Mouse (Mus musculus): ENCODE data around the gene Lrrc47. TPM values are rescaled to one million over a fixed set of nuclear protein-coding genes. Genes with fewer than 3 reads are reported as not detected.
A peak's percentile ranks its signal among the peaks of the same experiment; 100 is the strongest.

Gene Lrrc47
- 15.2 and 18.6 TPM in 2 replicates for polyA plus RNA-seq (2014; fragmentation: Nextera tagmentation; extraction: Ambion mirVana)

DNA sequence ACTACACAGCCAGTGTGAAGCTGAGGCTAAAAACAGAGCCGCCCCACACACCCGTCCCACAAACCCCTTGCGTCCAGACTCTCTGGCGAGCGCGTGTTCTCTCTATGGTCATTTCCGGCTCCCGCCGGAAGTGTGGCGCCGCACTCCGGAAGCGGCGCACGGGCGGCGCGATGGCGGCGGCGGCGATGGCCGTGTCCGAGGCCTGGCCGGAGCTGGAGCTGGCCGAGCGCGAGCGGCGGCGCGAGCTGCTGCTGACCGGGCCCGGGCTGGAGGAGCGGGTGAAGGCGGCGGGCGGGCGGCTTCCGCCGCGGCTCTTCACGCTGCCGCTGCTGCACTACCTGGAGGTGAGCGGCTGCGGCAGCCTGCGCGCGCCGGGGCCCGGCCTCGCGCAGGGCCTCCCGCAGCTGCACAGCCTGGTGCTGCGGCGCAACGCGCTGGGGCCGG lies at the start of gene Lrrc47:
Gene Lrrc47 (plus strand): TSS at position 86 of the 444 bp plus-strand sequence.
- DNase-seq (ENCODE audit: low spot score), result peak; percentile 88
- peak; percentile 93 for ATAC-seq (ENCODE audit: insufficient read depth, low FRiP score, low TSS enrichment)
- H3K4me2 ChIP-seq (ENCODE audit: low read depth), result peak within 1 kb of the TSS; percentile 96
- peaks cover 5% of the 10 kb centered on the region; the same call in 1 of the 2 replicates for H3K36me3 ChIP-seq (ENCODE audit: control insufficient read depth, insufficient read depth, low read length)
- H3K4me3 ChIP-seq (ENCODE audit: low read depth, low read length), result peak within 1 kb of the TSS; percentile 97
- WGBS, result 0% methylated on average over 48 of the region's 59 CpGs
- no peaks in the 10 kb centered on the region for H3K9me3 ChIP-seq (ENCODE audit: control insufficient read depth, low read length)
- H3K27me3 ChIP-seq (ENCODE audit: control insufficient read depth, insufficient read depth, low read length), result no peaks in the 10 kb centered on the region
- H3K4me1 ChIP-seq (ENCODE audit: control insufficient read depth, insufficient read depth, low read length), result peaks cover 9% of the 10 kb centered on the region
- peak within 1 kb of the TSS; percentile 93 for H3K9ac ChIP-seq (ENCODE audit: low read length)
- no peak within 1 kb of the TSS for H3K27ac ChIP-seq (ENCODE audit: low read depth, low read length)

GRCm38 (mm10) chr4:153962631-153963030 lies 48.9 kb upstream of the Lrrc47 start:
- no peak overlapping the region for H3K9ac ChIP-seq (ENCODE audit: low read length)
- ATAC-seq (ENCODE audit: insufficient read depth, low FRiP score, low TSS enrichment) (no peak), DNase-seq (ENCODE audit: low spot score) (no peak)
- peaks cover 7% of the 10 kb centered on the region; the same call in 1 of the 2 replicates for H3K4me1 ChIP-seq (ENCODE audit: control insufficient read depth, insufficient read depth, low read length)
- no peak overlapping the region for H3K4me3 ChIP-seq (ENCODE audit: low read depth, low read length)
- WGBS, result 90% methylated on average over 7 of the region's 7 CpGs
- peaks cover 12% of the 10 kb centered on the region for H3K36me3 ChIP-seq (ENCODE audit: control insufficient read depth, insufficient read depth, low read length)
- H3K27me3 ChIP-seq (ENCODE audit: control insufficient read depth, insufficient read depth, low read length), result no peaks in the 10 kb centered on the region
- no peak overlapping the region for H3K4me2 ChIP-seq (ENCODE audit: low read depth)
- H3K9me3 ChIP-seq (ENCODE audit: control insufficient read depth, low read length), result no peaks in the 10 kb centered on the region
- H3K27ac ChIP-seq (ENCODE audit: low read depth, low read length), result no peak overlapping the region

GRCm38 (mm10) chr4:153966651-153967050 lies 44.9 kb upstream of the Lrrc47 start:
- 91% methylated on average over 5 of the region's 5 CpGs for WGBS
- Histone ChIP-seq H3K27me3 (ENCODE audit: control insufficient read depth, insufficient read depth, low read length) (no peaks in the 10 kb centered on the region), H3K27ac (ENCODE audit: low read depth, low read length) (no peak overlapping the region), H3K4me3 (ENCODE audit: low read depth, low read length) (no peak overlapping the region), H3K9ac (ENCODE audit: low read length) (no peak overlapping the region), H3K4me2 (ENCODE audit: low read depth) (no peak overlapping the region), H3K36me3 (ENCODE audit: control insufficient read depth, insufficient read depth, low read length) (peaks cover 3% of the 10 kb centered on the region), H3K9me3 (ENCODE audit: control insufficient read depth, low read length) (no peaks in the 10 kb centered on the region), H3K4me1 (ENCODE audit: control insufficient read depth, insufficient read depth, low read length) (no peaks in the 10 kb centered on the region)
- DNase-seq (ENCODE audit: low spot score) (no peak), ATAC-seq (ENCODE audit: insufficient read depth, low FRiP score, low TSS enrichment) (no peak)

DNA sequence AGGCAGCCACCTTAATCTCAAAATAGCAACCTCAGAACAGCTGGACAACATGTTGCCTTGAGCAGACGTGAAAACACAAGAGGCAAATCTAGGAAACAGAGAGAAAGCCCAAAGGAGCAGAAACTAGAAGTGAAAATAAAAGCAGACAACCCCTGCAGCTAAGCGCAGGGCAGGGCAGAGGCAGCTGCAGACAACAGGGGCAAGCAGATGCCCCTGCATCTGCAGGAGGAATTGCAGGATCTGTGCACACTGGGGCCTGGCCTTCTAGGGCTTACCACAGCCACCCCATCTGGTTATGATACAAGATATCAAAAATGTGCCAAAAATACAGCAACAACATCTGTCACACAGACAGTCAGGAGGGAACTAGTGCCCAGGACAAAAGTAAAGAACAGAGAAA lies 44.0 kb upstream of the Lrrc47 start:
- Histone ChIP-seq H3K4me1 (ENCODE audit: control insufficient read depth, insufficient read depth, low read length) (no peaks in the 10 kb centered on the region), H3K36me3 (ENCODE audit: control insufficient read depth, insufficient read depth, low read length) (no peaks in the 10 kb centered on the region; the same call in 1 of the 2 replicates), H3K4me3 (ENCODE audit: low read depth, low read length) (no peak overlapping the region), H3K9ac (ENCODE audit: low read length) (no peak overlapping the region), H3K9me3 (ENCODE audit: control insufficient read depth, low read length) (no peaks in the 10 kb centered on the region), H3K27me3 (ENCODE audit: control insufficient read depth, insufficient read depth, low read length) (no peaks in the 10 kb centered on the region), H3K27ac (ENCODE audit: low read depth, low read length) (no peak overlapping the region), H3K4me2 (ENCODE audit: low read depth) (no peak overlapping the region)
- ATAC-seq (ENCODE audit: insufficient read depth, low FRiP score, low TSS enrichment), result no peak
- no peak for DNase-seq (ENCODE audit: low spot score)
- WGBS, result 87% methylated on average over 2 of the region's 2 CpGs

GRCm38 (mm10) chr4:153968063-153968462 lies 43.5 kb upstream of the Lrrc47 start:
- no peaks in the 10 kb centered on the region; the same call in 1 of the 2 replicates for H3K36me3 ChIP-seq (ENCODE audit: control insufficient read depth, insufficient read depth, low read length)
- WGBS, result 92% methylated on average over 2 of the region's 2 CpGs
- no peaks in the 10 kb centered on the region for H3K4me1 ChIP-seq (ENCODE audit: control insufficient read depth, insufficient read depth, low read length)
- ATAC-seq (ENCODE audit: insufficient read depth, low FRiP score, low TSS enrichment) (no peak), DNase-seq (ENCODE audit: low spot score) (no peak)
- no peak overlapping the region for H3K4me2 ChIP-seq (ENCODE audit: low read depth)
- no peak overlapping the region for H3K9ac ChIP-seq (ENCODE audit: low read length)
- H3K27ac ChIP-seq (ENCODE audit: low read depth, low read length), result no peak overlapping the region
- H3K9me3 ChIP-seq (ENCODE audit: control insufficient read depth, low read length), result no peaks in the 10 kb centered on the region
- no peak overlapping the region for H3K4me3 ChIP-seq (ENCODE audit: low read depth, low read length)
- no peaks in the 10 kb centered on the region for H3K27me3 ChIP-seq (ENCODE audit: control insufficient read depth, insufficient read depth, low read length)

DNA sequence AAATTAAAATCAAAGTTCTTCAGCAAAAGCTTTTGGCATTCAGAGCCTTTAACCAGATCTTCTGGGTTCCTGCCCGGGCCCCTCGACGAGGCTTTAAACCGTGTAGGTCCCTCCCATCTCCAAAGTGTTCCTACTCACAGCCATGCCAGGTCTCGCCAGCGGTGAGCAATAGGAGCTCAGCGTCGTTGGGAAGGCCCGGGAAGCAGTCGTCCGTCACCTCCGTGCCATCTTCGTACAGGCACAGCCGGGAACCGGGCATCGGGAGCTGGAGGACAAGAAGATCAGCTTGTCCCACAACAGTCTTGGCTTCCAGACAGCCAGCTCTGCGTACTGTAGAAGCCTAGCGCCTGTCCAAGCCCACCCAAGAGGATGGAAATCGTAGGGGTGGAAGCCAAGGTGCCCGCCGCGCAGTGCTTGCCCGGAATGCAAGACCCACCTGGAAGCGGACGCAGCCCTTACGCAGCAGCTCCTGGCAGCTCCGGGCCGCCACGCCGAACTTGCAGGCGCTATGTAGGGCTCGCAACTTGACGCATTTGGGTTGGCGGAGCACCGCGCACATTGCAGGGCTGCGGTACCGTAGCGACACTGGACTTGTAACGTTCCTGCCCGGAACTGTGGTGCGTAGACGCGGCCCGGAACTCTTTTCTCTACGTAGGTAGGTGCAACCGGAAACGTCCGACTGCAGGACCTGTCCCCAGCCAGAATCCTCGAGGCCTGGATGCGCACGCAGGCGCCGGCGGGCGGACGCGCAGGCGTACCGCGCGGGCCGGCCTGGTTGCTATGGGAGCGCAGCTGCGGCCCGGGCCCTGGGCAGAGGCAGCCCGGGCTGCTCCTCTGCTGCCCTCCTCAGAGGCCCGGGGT lies 36.9 kb upstream of the Lrrc47 start, which contains the start of the genes Dffb and Cep104:
Gene Dffb (minus strand): TSS at position 696 of the 861 bp plus-strand sequence.
Gene Cep104 (plus strand): TSS at position 764 of the 861 bp plus-strand sequence.
- DNase-seq (ENCODE audit: low spot score) (peak; percentile 96), ATAC-seq (ENCODE audit: insufficient read depth, low FRiP score, low TSS enrichment) (peak; percentile 99)
- H3K27ac ChIP-seq (ENCODE audit: low read depth, low read length), result peak within 1 kb of the TSS; percentile 72; the same call in 1 of the 2 replicates
- 1% methylated on average over 68 of the region's 68 CpGs for WGBS
- H3K36me3 ChIP-seq (ENCODE audit: control insufficient read depth, insufficient read depth, low read length), result 0 out of 2 replicates have a peak, but pooled peaks cover 2% of the 10 kb centered on the region
- H3K9ac ChIP-seq (ENCODE audit: low read length), result peak within 1 kb of the TSS; percentile 92
- H3K4me3 ChIP-seq (ENCODE audit: low read depth, low read length), result peak within 1 kb of the TSS; percentile 91
- H3K27me3 ChIP-seq (ENCODE audit: control insufficient read depth, insufficient read depth, low read length), result no peaks in the 10 kb centered on the region
- H3K4me2 ChIP-seq (ENCODE audit: low read depth), result peak within 1 kb of the TSS; percentile 94
- H3K4me1 ChIP-seq (ENCODE audit: control insufficient read depth, insufficient read depth, low read length), result peaks cover 8% of the 10 kb centered on the region
- no peaks in the 10 kb centered on the region for H3K9me3 ChIP-seq (ENCODE audit: control insufficient read depth, low read length)

GRCm38 (mm10) chr4:153975292-153975662 lies 36.3 kb upstream of the Lrrc47 start:
- Histone ChIP-seq H3K27ac (ENCODE audit: low read depth, low read length) (peak overlapping the region; percentile 72; the same call in 1 of the 2 replicates), H3K4me1 (ENCODE audit: control insufficient read depth, insufficient read depth, low read length) (peaks cover 8% of the 10 kb centered on the region), H3K4me3 (ENCODE audit: low read depth, low read length) (peak overlapping the region; percentile 91), H3K9ac (ENCODE audit: low read length) (peak overlapping the region; percentile 92), H3K4me2 (ENCODE audit: low read depth) (peak overlapping the region; percentile 94), H3K36me3 (ENCODE audit: control insufficient read depth, insufficient read depth, low read length) (0 out of 2 replicates have a peak, but pooled peaks cover 2% of the 10 kb centered on the region), H3K27me3 (ENCODE audit: control insufficient read depth, insufficient read depth, low read length) (no peaks in the 10 kb centered on the region), H3K9me3 (ENCODE audit: control insufficient read depth, low read length) (no peaks in the 10 kb centered on the region)
- DNase-seq (ENCODE audit: low spot score), result no peak
- peak; percentile 75 for ATAC-seq (ENCODE audit: insufficient read depth, low FRiP score, low TSS enrichment)
- WGBS, result 1% methylated on average over 33 of the region's 33 CpGs

DNA sequence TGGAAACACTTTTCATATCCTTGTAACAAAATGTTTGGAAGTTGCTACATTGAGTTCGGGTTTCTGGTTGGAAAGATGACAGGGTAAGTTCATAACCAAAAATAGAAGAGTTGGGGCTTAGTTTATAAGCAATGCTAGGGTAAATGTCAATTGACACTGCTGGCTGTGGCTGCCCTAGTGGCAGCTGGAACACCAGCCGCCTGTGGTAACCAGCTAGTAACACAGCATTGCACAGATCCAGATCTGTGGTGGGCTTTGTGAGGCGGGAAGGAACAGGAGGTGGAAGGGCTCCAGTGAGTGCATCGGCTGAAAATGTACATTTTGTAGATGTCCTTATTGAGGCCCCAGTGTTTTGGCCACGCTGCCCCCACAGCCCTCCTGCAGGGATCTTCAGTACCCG lies 35.8 kb upstream of the Lrrc47 start:
- Histone ChIP-seq H3K9ac (ENCODE audit: low read length) (peak overlapping the region; percentile 92), H3K4me3 (ENCODE audit: low read depth, low read length) (peak overlapping the region; percentile 91), H3K9me3 (ENCODE audit: control insufficient read depth, low read length) (no peaks in the 10 kb centered on the region), H3K4me1 (ENCODE audit: control insufficient read depth, insufficient read depth, low read length) (peaks cover 8% of the 10 kb centered on the region), H3K27ac (ENCODE audit: low read depth, low read length) (no peak overlapping the region), H3K36me3 (ENCODE audit: control insufficient read depth, insufficient read depth, low read length) (0 out of 2 replicates have a peak, but pooled peaks cover 2% of the 10 kb centered on the region), H3K4me2 (ENCODE audit: low read depth) (peak overlapping the region; percentile 94), H3K27me3 (ENCODE audit: control insufficient read depth, insufficient read depth, low read length) (no peaks in the 10 kb centered on the region)
- WGBS, result 42% methylated on average over 6 of the region's 6 CpGs
- ATAC-seq (ENCODE audit: insufficient read depth, low FRiP score, low TSS enrichment) (no peak), DNase-seq (ENCODE audit: low spot score) (no peak)
